Mouse (Mus musculus): ENCODE measurements around the gene Cog3.

Gene Cog3

GRCm38 (mm10) chr14:75690428-75690827, 63.9 kb downstream of the Cog3 start:
- no peak for DNase-seq

- no peak for DNase-seq
Observed at GRCm38 (mm10) chr14:75676316-75676715, 78.0 kb downstream of the Cog3 start.

GRCm38 (mm10) chr14:75669085-75669645, 85.2 kb downstream of the Cog3 start:
- no peak for DNase-seq

GRCm38 (mm10) chr14:75665430-75666180, 88.7 kb downstream of the Cog3 start:
- no peak for DNase-seq

GRCm38 (mm10) chr14:75661548-75661947, 92.8 kb downstream of the Cog3 start:
- no peak for DNase-seq

GRCm38 (mm10) chr14:75660936-75661335, 93.4 kb downstream of the Cog3 start:
- DNase-seq, result no peak

Data from cerebellum, adult 9-11 months (tissue).